Mouse (Mus musculus): ENCODE results near the gene Arhgap28. TPM values are rescaled to one million over a fixed set of nuclear protein-coding genes. Genes with fewer than 3 reads are reported as not detected.
"Not testable (repeated sequence)": the region's sequence is repeated elsewhere in the genome, so short reads cannot be mapped to it uniquely, and the experiment has no call there.

The Arhgap28 gene
- polyA plus RNA-seq, 1 experiment from 2014 or later, result 57.5 TPM

GRCm38 (mm10) chr17:67861080-67861630 lies 142.8 kb downstream of the Arhgap28 start:
- 93% methylated on average over 10 of the region's 10 CpGs for WGBS
- Histone ChIP-seq H3K27me3 (replicated peaks; ENCODE audit: low read depth, poor library complexity, severe bottlenecking) (no peaks in the 10 kb centered on the region), H3K4me3 (no peak overlapping the region), H3K36me3 (replicated peaks) (peaks cover 89% of the 10 kb centered on the region), H3K27ac (replicated peaks) (no peak overlapping the region), H3K4me1 (peaks cover 9% of the 10 kb centered on the region), H3K9me3 (no peaks in the 10 kb centered on the region)
- DNase-seq (ENCODE audit: low spot score), result no peak

GRCm38 (mm10) chr17:67841494-67841893 lies 162.4 kb downstream of the Arhgap28 start:
- WGBS, result 92% methylated on average over 2 of the region's 2 CpGs
- not testable (repeated sequence) for H3K4me1 ChIP-seq; H3K27me3 ChIP-seq (replicated peaks; ENCODE audit: low read depth, poor library complexity, severe bottlenecking); H3K4me3 ChIP-seq; DNase-seq (ENCODE audit: low spot score); H3K27ac ChIP-seq (replicated peaks); H3K9me3 ChIP-seq
- peaks cover 39% of the 10 kb centered on the region for H3K36me3 ChIP-seq (replicated peaks)

GRCm38 (mm10) chr17:67838948-67839347 lies 165.0 kb downstream of the Arhgap28 start:
- DNase-seq (ENCODE audit: low spot score), result no peak
- no peaks in the 10 kb centered on the region for H3K27me3 ChIP-seq (replicated peaks; ENCODE audit: low read depth, poor library complexity, severe bottlenecking)
- 92% methylated on average over 13 of the region's 13 CpGs for WGBS
- no peak overlapping the region for H3K27ac ChIP-seq (replicated peaks)
- H3K4me1 ChIP-seq, result no peaks in the 10 kb centered on the region
- no peak overlapping the region for H3K4me3 ChIP-seq
- H3K36me3 ChIP-seq (replicated peaks), result peaks cover 21% of the 10 kb centered on the region
- H3K9me3 ChIP-seq, result peaks cover 7% of the 10 kb centered on the region; the same call in 1 of the 2 replicates

GRCm38 (mm10) chr17:67837351-67838090 lies 166.4 kb downstream of the Arhgap28 start:
- Histone ChIP-seq H3K4me3 (no peak overlapping the region), H3K27me3 (replicated peaks; ENCODE audit: low read depth, poor library complexity, severe bottlenecking) (no peaks in the 10 kb centered on the region), H3K9me3 (peaks cover 7% of the 10 kb centered on the region; the same call in 1 of the 2 replicates), H3K36me3 (replicated peaks) (peaks cover 7% of the 10 kb centered on the region), H3K4me1 (no peaks in the 10 kb centered on the region), H3K27ac (replicated peaks) (no peak overlapping the region)
- DNase-seq (ENCODE audit: low spot score), result peak; percentile 72
- 61% methylated on average over 17 of the region's 17 CpGs for WGBS

GRCm38 (mm10) chr17:67836146-67836895 lies 167.6 kb downstream of the Arhgap28 start:
- Histone ChIP-seq H3K4me3 (no peak overlapping the region), H3K36me3 (replicated peaks) (peaks cover under 1% of the 10 kb centered on the region; the same call in 1 of the 2 replicates), H3K9me3 (peaks cover 7% of the 10 kb centered on the region; the same call in 1 of the 2 replicates), H3K27ac (replicated peaks) (no peak overlapping the region), H3K4me1 (no peaks in the 10 kb centered on the region), H3K27me3 (replicated peaks; ENCODE audit: low read depth, poor library complexity, severe bottlenecking) (no peaks in the 10 kb centered on the region)
- no peak for DNase-seq (ENCODE audit: low spot score)
- WGBS, result 95% methylated on average over 20 of the region's 20 CpGs

- DNase-seq (ENCODE audit: low spot score), result no peak
- 85% methylated on average over 3 of the region's 3 CpGs for WGBS
- Histone ChIP-seq H3K27ac (replicated peaks) (no peak overlapping the region), H3K27me3 (replicated peaks; ENCODE audit: low read depth, poor library complexity, severe bottlenecking) (no peaks in the 10 kb centered on the region), H3K4me3 (no peak overlapping the region), H3K36me3 (replicated peaks) (peaks cover 14% of the 10 kb centered on the region), H3K4me1 (no peaks in the 10 kb centered on the region), H3K9me3 (peaks cover 12% of the 10 kb centered on the region; the same call in 1 of the 2 replicates)
Observed at GRCm38 (mm10) chr17:67827431-67827830, 176.5 kb downstream of the Arhgap28 start.

- no peak for DNase-seq (ENCODE audit: low spot score)
- Histone ChIP-seq H3K27me3 (replicated peaks; ENCODE audit: low read depth, poor library complexity, severe bottlenecking) (no peaks in the 10 kb centered on the region), H3K36me3 (replicated peaks) (peaks cover 95% of the 10 kb centered on the region), H3K27ac (replicated peaks) (no peak overlapping the region), H3K4me1 (no peaks in the 10 kb centered on the region), H3K4me3 (no peak overlapping the region), H3K9me3 (no peaks in the 10 kb centered on the region)
- 95% methylated on average over 10 of the region's 10 CpGs for WGBS
Observed at GRCm38 (mm10) chr17:67816916-67817315, 187.0 kb downstream of the Arhgap28 start.

- no peaks in the 10 kb centered on the region for H3K27me3 ChIP-seq (replicated peaks; ENCODE audit: low read depth, poor library complexity, severe bottlenecking)
- H3K27ac ChIP-seq (replicated peaks), result no peak overlapping the region
- no peaks in the 10 kb centered on the region for H3K4me1 ChIP-seq
- H3K36me3 ChIP-seq (replicated peaks), result peaks cover 95% of the 10 kb centered on the region
- no peak overlapping the region for H3K4me3 ChIP-seq
- no peaks in the 10 kb centered on the region for H3K9me3 ChIP-seq
- no peak for DNase-seq (ENCODE audit: low spot score)
- 96% methylated on average over 11 of the region's 11 CpGs for WGBS
Observed at GRCm38 (mm10) chr17:67815720-67816119, 188.2 kb downstream of the Arhgap28 start.

- no peaks in the 10 kb centered on the region for H3K4me1 ChIP-seq
- no peak overlapping the region for H3K4me3 ChIP-seq
- no peaks in the 10 kb centered on the region for H3K27me3 ChIP-seq (replicated peaks; ENCODE audit: low read depth, poor library complexity, severe bottlenecking)
- DNase-seq (ENCODE audit: low spot score), result no peak
- peaks cover 99% of the 10 kb centered on the region for H3K36me3 ChIP-seq (replicated peaks)
- 92% methylated on average over 6 of the region's 6 CpGs for WGBS
- no peaks in the 10 kb centered on the region for H3K9me3 ChIP-seq
- H3K27ac ChIP-seq (replicated peaks), result no peak overlapping the region
Observed at GRCm38 (mm10) chr17:67813666-67814065, 190.3 kb downstream of the Arhgap28 start.

GRCm38 (mm10) chr17:67809171-67809570 lies 194.7 kb downstream of the Arhgap28 start:
- H3K4me3 ChIP-seq, result no peak overlapping the region
- WGBS, result 95% methylated on average over 16 of the region's 16 CpGs
- no peak overlapping the region for H3K27ac ChIP-seq (replicated peaks)
- peaks cover 91% of the 10 kb centered on the region for H3K36me3 ChIP-seq (replicated peaks)
- no peaks in the 10 kb centered on the region for H3K9me3 ChIP-seq
- no peaks in the 10 kb centered on the region for H3K27me3 ChIP-seq (replicated peaks; ENCODE audit: low read depth, poor library complexity, severe bottlenecking)
- no peaks in the 10 kb centered on the region for H3K4me1 ChIP-seq
- no peak for DNase-seq (ENCODE audit: low spot score)

Measured in embryonic facial prominence, embryonic 10.5 days (tissue).